Mouse (Mus musculus) thymus, adult 2 months (tissue): ENCODE data around the gene Ube2o.

ENCODE experiments used
- CTCF ChIP-seq: fragments of 200-500 bp; IDR thresholded peaks from 2 replicates; pipeline ENCODE4 v1.5.1; 2012; ENCODE audit warnings: mild to moderate bottlenecking, control low read depth, low read length, moderate library complexity, borderline replicate concordance; ENCODE audit not compliant: control insufficient read depth, poor library complexity, insufficient read depth; ENCODE audit errors: extremely low read depth
- POLR2A ChIP-seq: fragments of 200-500 bp; IDR thresholded peaks from 2 replicates; pipeline ENCODE4 v1.6.1; 2012; ENCODE audit warnings: mild to moderate bottlenecking, low read length, control low read depth, moderate library complexity; ENCODE audit not compliant: control insufficient read depth, poor library complexity, insufficient read depth; ENCODE audit errors: extremely low read depth

DNA sequence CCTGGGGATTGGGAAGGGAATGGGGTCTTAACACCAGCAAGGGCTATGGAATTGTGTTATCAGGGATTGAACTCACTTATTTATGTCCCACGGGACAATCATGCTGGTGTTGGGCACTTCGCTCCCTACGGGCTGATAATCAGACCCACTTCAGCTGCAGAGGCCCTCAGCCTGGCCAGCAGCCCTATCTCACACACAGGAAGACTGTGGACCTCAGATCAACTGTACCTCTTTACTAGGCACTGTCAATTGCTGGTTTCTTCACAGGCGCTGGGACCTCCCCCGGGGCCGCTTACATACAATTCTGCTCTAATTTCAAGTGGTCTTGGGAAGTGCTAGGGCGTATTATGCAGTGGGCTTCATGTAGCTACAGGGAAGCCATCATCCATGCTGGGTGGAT is 44.6 kb downstream of the Ube2o start:
- TF ChIP-seq CTCF (no peak), POLR2A (no peak)
